Mouse (Mus musculus): Measurements from ENCODE around the gene Irak4.
A peak's percentile ranks its signal among the peaks of the same experiment; 100 is the strongest.

The Irak4 gene

DNA sequence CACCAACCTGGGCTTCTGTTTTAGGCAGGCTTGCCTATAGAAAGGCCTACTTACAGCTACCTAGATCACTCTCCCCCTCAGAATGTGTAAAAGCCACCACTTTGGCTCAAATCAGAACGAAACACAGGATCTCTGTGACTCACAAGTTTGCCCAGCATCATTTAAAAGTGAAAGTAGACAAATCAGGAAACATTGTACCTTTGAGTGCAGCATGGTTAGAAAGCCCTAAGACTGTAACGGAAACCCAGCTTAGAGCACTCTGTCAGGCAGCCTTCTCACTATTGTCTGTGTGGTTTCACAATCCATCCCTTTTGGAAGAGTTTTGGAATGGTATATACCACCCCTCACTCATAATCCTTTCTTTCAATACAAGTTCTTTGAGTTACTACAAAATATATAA, 21.5 kb downstream of the Irak4 start:
- no peak for DNase-seq (ENCODE audit: low spot score)

- no peak for DNase-seq (ENCODE audit: low spot score)
These were observed 22.4 kb downstream of the Irak4 start for GRCm38 (mm10) chr15:94565854-94566253.

GRCm38 (mm10) chr15:94568496-94569182, 25.2 kb downstream of the Irak4 start:
- no peak for DNase-seq (ENCODE audit: low spot score)

DNA sequence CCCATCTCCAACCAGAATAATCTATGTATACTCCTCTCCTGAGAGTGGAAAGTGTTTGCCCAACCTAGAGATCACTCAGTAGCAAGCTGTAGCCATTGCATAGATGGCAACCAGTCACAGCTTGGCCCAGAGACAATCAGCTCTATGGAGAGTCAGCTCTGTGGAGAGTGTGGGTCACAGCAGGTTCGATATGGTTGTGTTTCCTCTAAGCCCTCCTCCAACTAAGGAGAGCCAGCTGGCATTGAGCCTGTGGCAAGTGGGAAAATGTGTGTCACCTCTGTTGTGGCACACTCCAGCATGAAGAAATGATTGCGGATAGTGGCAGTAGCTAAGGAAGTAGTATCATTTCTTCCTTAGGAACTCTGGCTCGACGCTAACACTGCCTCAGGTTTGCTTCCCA, 28.1 kb downstream of the Irak4 start:
- no peak for DNase-seq (ENCODE audit: low spot score)

DNA sequence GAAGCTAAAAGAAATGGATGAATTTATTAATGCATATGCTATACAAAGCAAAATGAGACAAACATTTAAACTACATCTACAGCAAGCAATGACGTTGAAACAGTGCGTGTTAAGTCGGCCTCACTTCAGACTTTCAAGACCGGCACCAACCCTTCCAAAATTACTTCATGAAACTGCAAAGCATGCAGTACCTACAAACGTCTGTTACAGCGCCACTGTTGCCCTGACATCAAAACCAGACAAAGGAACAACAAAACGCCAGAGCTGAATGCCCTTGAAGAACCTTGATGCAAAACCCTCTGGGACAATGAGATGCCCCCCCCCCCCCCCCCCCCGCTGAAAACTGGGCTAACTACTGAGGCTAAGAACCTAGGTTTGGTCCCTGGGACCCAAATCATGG, 29.3 kb downstream of the Irak4 start:
- DNase-seq (ENCODE audit: low spot score), result no peak

DNA sequence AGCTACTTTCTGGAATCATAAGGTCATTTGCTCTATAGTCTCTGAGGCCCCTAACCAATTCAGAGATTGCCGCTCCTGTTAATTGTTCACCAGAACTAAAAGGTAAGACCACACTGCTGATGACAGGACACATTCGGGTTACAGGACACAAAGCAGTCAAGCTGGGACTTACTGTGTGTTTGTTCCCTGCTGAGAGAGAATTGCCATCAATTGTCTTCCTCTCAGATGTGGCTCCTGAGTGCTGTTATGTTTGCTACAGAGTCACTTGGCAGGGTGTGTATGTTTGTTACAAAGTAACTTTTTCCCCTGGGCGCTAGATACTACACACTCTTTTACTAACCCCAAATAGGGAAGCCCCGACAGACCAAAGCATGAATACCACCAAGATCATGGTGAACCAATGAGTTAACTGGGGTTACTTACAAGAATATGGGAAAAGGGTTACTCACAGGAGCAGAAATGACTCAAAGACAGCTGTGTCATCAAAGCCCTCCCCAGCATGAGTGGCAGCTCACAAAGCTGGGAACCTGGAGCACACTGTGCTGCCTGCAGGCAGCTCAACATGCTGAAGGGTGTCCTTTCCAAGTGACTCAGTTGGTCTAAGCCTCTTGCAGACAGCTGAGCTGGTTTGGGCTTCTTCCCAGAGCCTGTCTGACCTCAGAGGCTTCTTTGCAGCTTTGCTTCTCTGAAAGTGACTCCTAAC, 31.3 kb downstream of the Irak4 start:
- DNase-seq (ENCODE audit: low spot score), result no peak

GRCm38 (mm10) chr15:94582000-94582593, 38.7 kb downstream of the Irak4 start:
- no peak for DNase-seq (ENCODE audit: low spot score)

- no peak for DNase-seq (ENCODE audit: low spot score)
These were observed 39.7 kb downstream of the Irak4 start for GRCm38 (mm10) chr15:94583153-94583552.

DNA sequence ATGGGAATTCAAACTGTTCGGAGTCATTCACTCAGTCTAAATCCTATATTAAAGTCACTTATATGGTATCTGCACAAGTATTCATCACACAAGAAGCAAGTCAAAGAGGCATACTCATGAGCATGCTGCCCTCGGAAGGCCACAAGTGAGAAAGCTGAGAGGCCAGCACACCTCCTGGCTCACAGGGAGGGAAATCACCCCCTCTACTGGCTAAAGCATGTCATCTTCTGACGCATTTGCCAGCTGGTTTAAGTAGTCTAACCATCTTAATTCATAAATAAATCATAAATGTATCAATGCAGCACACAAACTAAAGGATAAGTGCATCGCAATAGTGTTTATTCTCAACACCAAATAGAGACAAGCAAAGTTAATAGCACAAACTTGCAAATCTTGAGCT, 41.3 kb downstream of the Irak4 start:
- DNase-seq (ENCODE audit: low spot score), result no peak

GRCm38 (mm10) chr15:94587826-94588715, 44.6 kb downstream of the Irak4 start:
- DNase-seq (ENCODE audit: low spot score), result no peak

- peak; percentile 95 for DNase-seq (ENCODE audit: low spot score)
These were observed 46.0 kb downstream of the Irak4 start, which contains the start of gene Twf1 for GRCm38 (mm10) chr15:94589219-94590075. Twf1 (minus strand) TSS chr15:94589889.

DNA sequence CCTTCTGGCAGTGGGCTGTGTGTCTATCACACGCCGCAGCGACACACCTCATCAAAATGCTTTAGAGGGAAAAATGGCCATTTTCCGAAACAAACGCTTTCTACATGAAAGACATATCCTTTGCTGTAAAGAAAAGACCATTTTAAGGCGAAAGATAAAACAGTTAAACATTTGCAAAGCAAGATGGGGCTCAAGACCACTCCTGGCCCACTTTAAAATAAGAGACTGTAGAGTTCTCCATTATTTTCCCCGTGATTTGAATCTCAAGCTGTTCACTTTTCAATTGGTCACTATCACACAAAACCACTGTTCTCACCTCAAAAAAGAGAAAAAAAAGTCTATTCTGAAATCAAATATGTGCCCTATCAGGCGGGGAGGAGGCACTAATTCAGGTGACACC, 46.6 kb downstream of the Irak4 start:
- DNase-seq (ENCODE audit: low spot score), result no peak

DNA sequence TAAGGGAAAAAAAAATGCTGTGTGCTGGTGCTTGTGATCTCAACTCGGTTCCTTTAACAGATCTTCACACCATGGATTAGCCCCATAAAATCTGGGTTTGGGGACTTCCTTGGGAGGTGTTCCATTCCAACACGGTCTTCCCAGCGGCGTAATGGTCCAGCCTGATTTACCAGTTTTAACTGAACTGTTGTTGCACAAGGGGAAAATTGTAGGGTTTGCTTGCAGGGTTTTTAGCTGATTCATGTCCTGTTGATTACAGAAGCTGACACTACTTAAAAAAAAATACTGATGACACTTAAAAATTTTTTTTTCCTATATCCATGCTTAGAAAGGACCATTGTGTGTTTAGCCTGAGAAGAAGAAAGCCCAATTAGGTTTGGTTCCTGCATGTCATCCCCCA, 47.9 kb downstream of the Irak4 start:
- DNase-seq (ENCODE audit: low spot score), result no peak

DNA sequence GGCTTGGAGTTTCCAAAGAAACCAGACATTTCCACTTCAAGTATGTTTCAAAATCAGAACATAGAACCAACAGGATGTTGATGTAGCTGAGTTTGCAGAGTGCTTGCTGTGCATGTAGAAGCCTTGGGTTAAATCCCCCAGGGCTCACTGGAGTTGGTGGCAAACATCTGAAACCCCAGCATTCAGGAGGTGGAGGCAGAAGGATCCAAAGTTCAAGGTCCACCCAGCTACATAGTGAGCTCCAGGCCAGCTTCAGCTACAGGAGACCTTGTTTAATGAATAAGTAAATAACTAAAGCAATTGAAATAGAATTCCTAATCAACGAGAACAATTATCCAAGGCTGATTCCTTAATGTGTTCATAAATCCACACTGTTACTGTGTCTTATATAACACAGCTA, 50.1 kb downstream of the Irak4 start:
- DNase-seq (ENCODE audit: low spot score), result no peak

DNA sequence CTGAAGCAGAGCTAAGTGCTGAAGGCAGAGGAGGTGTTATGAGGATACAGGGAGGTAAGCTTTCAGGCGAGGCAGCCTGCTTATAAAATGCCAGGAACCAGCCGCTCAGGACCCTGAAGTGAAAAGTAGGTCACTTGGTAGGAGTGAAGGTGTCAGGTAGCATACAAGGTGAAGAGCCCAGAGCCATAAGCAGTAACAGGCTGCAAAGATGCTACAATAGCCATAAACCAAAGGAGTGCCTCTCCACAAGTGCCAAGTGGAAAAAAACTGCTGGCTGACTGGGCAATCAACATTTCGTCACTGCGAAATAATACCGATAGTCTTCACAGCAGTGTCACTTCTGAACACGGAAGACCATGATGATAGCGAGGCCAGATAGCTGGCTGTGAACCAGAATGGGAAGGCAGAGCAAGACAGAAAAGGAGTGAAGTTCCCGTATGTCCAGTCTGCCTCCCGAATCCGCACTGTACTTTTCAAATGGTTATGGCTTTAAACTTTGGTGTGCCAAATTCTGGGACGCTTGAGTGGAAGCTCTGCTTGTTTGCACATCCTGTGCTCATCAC, 56.8 kb downstream of the Irak4 start:
- no peak for DNase-seq (ENCODE audit: low spot score)

DNA sequence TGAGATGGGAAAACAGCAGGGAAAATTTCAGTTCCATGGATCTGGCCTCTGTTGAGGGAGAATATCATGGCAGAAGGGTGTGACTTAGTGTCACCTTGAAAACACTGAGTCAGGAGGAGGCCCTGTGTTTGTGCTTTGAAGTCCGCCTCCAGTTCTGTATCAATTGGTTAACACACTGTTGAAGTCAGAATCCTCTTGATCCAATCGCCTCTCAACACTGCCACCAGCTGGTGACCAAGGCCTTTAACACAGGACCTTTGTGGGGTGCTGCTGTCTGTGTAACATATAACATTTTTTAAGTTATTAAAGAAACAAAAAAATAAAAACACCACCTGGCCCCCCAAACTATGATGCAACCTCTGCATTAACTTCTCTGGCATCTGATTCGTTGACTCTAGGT, 57.9 kb downstream of the Irak4 start:
- DNase-seq (ENCODE audit: low spot score), result no peak

DNA sequence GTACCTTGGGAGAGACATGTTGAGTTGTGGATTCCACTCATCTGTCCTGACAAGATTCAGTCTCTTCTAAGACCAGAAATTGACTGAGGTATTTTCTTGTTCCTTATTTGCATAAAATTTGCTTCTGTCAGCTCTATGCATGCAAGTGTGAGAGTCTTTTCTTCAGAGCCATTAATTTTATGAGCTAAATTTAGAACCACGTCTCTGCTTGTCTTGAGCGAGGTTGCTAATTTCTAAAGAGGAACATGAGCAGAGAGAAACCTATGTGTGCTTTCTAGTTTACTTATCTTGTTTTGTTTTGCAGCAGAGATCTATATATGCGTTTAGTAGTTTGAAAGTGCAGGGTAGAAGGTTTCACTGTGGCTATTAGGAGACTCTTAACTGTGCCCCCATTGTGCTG, 59.0 kb downstream of the Irak4 start:
- no peak for DNase-seq (ENCODE audit: low spot score)

DNA sequence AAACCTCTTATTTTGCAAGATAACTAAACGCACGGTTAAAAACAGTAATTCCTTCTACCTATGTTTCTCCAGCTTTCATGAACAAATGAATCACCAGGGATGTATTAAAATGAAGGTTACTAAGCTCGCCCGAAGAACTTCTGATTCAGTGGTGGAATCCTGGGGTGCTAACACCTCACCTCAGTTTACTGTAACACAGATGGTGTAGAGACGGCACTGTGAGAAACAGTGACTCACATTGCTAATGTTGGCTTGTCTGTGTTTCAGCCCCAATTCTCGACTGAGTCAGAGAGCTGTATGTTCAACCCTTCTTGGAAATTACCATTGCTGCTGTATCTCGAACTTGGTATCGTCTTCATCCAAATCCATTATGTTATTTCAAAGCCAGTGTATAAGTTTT, 64.3 kb downstream of the Irak4 start:
- no peak for DNase-seq (ENCODE audit: low spot score)

DNA sequence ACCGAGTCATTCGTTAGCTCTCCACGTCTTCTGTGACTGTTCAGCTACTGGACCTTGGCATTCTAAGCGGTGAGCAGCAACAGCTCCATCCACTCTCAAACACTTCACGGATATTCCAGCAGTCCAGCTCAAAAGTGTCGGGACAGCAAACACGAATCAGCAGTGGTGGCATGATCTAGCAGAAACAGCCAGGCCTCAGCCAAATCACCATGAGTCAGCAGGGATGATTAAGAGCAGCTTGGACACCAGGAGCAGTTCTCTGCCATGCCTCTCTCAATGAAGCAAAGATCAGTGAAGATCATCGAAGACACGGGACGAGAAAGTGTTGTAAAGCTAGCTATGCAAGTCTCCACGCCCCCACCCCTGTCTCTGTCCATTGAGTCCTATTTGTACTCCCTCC, 72.6 kb downstream of the Irak4 start:
- no peak for DNase-seq (ENCODE audit: low spot score)

- no peak for DNase-seq (ENCODE audit: low spot score)
These were observed 77.5 kb downstream of the Irak4 start for GRCm38 (mm10) chr15:94620909-94621308.

DNA sequence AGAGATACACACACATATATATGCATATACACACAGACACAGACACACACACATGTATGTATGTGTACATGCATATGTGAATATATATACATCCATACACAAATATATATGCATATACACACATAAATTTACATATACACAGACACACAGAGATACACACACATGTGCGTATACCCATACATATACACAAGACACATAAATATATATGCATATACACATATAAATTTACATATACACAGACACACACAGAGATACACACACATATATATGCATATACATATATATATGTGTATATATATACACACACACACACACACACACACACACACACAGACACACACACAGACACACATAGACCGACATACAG, 85.0 kb downstream of the Irak4 start:
- DNase-seq (ENCODE audit: low spot score), result no peak
